Mouse (Mus musculus) testis, adult 2 months (tissue): ENCODE results near the gene Kcnn4.

Source experiments
- CTCF ChIP-seq: fragments of 200-500 bp; IDR thresholded peaks from 2 replicates; pipeline ENCODE4 v1.5.1; 2012; ENCODE audit warnings: low read depth, mild to moderate bottlenecking, inconsistent platforms, low read length, moderate library complexity; ENCODE audit not compliant: control insufficient read depth, insufficient read depth, insufficient replicate concordance
- POLR2A ChIP-seq: fragments of 200-500 bp; IDR thresholded peaks from 2 replicates; pipeline ENCODE4 v1.6.1; 2012; ENCODE audit warnings: low read depth, mild to moderate bottlenecking, inconsistent platforms, low read length, moderate library complexity; ENCODE audit not compliant: control insufficient read depth

GRCm38 (mm10) chr7:24371809-24372145, 1.7 kb downstream of the Kcnn4 start:
- no peak for TF ChIP-seq CTCF
- TF ChIP-seq POLR2A: no peak
